Mouse (Mus musculus) liver, embryonic 14.5 days (tissue): Measurements from ENCODE around the gene Nkain2.

Experiments
- CTCF ChIP-seq: IDR thresholded peaks from 2 replicates; pipeline ENCODE4 v1.5.1; 2016; ENCODE audit warnings: antibody characterized with exemption, low read depth, control low read depth
- EP300 ChIP-seq: IDR thresholded peaks from 2 replicates; pipeline ENCODE4 v1.6.1; 2016; ENCODE audit warnings: antibody characterized with exemption, low read depth

DNA sequence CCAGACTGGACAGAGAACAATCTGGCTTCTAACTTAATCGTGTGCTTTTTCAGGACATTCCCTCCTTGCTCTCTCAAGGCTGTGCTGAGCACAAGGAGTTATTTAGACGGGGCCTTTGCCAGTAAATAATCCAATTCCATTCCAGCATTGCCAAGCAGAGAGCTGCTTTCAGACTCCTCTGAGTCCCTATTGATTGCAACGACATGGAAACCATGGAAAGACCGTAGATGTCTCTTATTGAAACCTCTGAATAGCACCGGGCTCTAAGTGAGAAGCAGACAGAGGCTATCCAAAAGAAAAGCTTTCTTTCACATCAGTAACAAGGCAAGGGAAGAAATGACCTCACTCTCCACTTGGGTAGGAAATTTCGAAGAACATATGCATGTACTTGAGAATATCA is 8.3 kb downstream of the Nkain2 start:
- TF ChIP-seq EP300 (no peak), CTCF (no peak)
